Mouse (Mus musculus): Measurements from ENCODE around the gene Olfr390. TPM values are rescaled to one million over a fixed set of nuclear protein-coding genes. Genes with fewer than 3 reads are reported as not detected.

The Olfr390 gene
- not detected in 2 replicates for polyA plus RNA-seq (2012; rRNA removed)

DNA sequence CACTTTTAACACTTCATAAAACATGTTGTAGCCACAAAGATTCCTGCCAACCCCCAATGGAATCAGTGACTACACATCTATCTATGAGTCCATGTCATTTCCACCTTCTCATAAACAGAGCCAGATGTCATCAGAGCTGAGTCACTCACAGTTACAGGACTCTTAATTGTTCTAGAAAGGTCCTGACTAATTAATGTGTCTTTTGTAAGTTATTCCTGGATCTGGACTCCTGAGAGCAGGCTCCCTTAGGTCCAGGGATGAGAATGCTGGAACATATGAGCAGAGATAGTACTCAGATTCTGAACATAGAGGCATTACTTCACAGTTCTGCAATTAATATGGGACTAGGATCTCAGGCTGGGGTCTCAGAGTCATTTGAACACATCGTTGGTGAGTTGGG lies at the start of gene Olfr390:
Gene Olfr390 (plus strand): TSS at position 301 of the 400 bp plus-strand sequence.
- DNase-seq (ENCODE audit: low read depth), result no peak

- DNase-seq (ENCODE audit: low read depth), result no peak
Observed at GRCm38 (mm10) chr11:73759115-73759514, 23.6 kb upstream of the Olfr390 start.

- no peak for DNase-seq (ENCODE audit: low read depth)
Observed at GRCm38 (mm10) chr11:73780613-73781012, 2.2 kb upstream of the Olfr390 start, which contains the start of gene Olfr389. Gene Olfr389, minus strand, starts transcription at chr11:73780713.

DNA sequence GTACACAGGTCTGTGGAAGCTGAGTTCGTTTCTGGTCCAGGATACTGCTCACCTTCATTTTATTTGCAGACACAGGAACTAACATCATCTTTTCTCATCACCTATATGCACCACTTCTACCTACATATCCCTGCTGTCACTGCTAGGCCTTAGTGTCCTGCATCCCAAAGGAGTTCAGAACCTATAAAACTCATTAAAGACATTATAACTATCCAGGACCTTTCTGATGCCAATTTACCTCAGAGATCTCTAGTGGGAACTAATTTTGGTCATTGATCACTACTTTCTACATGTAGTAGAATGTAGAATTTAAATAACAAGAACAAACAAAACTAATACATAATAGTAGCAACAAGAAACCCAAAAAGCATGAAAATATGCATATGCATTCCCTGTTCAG lies 20.2 kb downstream of the Olfr390 start, which contains the start of gene Olfr391-ps:
Gene Olfr391-ps (minus strand): TSS at position 101 of the 400 bp plus-strand sequence.
- no peak for DNase-seq (ENCODE audit: low read depth)

DNA sequence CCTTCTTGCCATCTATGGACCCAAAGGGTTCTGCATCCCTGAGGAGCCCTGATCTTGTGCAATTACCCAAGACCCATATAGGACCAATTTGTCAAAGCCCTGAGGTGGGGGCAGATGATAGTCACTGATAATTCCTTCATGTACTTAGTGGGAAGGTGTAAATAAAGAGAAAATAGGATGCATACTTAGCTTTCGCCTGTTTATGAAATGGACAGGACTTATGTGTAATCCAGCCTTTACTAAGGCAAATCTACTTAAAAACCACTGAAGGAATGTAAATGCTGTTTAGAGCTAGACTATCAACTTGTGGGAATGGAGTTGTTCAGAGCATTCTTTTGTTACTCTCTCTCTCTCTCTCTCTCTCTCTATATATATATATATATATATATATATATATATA lies 34.2 kb downstream of the Olfr390 start, which contains the start of gene Olfr392:
Gene Olfr392 (minus strand): TSS at position 101 of the 400 bp plus-strand sequence.
- no peak for DNase-seq (ENCODE audit: low read depth)

Other genes with a start within 250 kb of the Olfr390 start
- gene Olfr385, start 190.0 kb upstream of the Olfr390 start, polyA plus RNA-seq (2012; rRNA removed), result not detected in 2 replicates
- gene Olfr384, start 184.4 kb upstream of the Olfr390 start, polyA plus RNA-seq (2012; rRNA removed), result not detected in 2 replicates
- not detected in 2 replicates for gene Zfp735, start 94.2 kb upstream of the Olfr390 start, polyA plus RNA-seq (2012; rRNA removed)
- not detected in 2 replicates for gene Olfr389, start 2.3 kb upstream of the Olfr390 start, polyA plus RNA-seq (2012; rRNA removed)
- not detected in 2 replicates for gene Olfr391-ps, start 20.1 kb downstream of the Olfr390 start, polyA plus RNA-seq (2012; rRNA removed)
- gene Olfr392, start 34.1 kb downstream of the Olfr390 start, polyA plus RNA-seq (2012; rRNA removed), result not detected in 2 replicates
- gene Olfr393, start 68.5 kb downstream of the Olfr390 start, polyA plus RNA-seq (2012; rRNA removed), result not detected in 2 replicates
- gene Olfr394, start 107.8 kb downstream of the Olfr390 start, polyA plus RNA-seq (2012; rRNA removed), result not detected in 2 replicates
- not detected in 2 replicates for gene Olfr395, start 126.3 kb downstream of the Olfr390 start, polyA plus RNA-seq (2012; rRNA removed)
- gene Olfr23, start 153.7 kb downstream of the Olfr390 start, polyA plus RNA-seq (2012; rRNA removed), result not detected in 2 replicates
- gene Olfr397, start 177.9 kb downstream of the Olfr390 start, polyA plus RNA-seq (2012; rRNA removed), result not detected in 2 replicates
- gene Olfr398, start 207.4 kb downstream of the Olfr390 start, polyA plus RNA-seq (2012; rRNA removed), result not detected in 2 replicates

Data from gonadal fat pad, adult 2 months (tissue).